Mouse (Mus musculus) large intestine, adult 2 months (tissue): ENCODE measurements at regions not wholly inside any gene's neighbourhood (a gene's known extent, or its start where the extent isn't known, plus 50 kb on each side); places are given as distances from the start of the nearest gene placed in this dataset.
"Not testable (repeated sequence)": the region's sequence is repeated elsewhere in the genome, so short reads cannot be mapped to it uniquely, and the experiment has no call there.

Source experiments
- DNase-seq: peaks from one replicate; pipeline ENCODE4 v3.0.0-alpha.2; 2012; ENCODE audit warnings: low read depth, low spot score
- WGBS: fragments of 180-500 bp; shearing (Covaris S2); methylation state at CpG from one replicate; pipeline ENCODE4 v1.1.7; 2018; 5-methylcytosine and 5-hydroxymethylcytosine counted together

GRCm38 (mm10) chr3:57951438-57951837 is 103.6 kb upstream of the Pfn2 start:
- no peak for DNase-seq
- 49% methylated on average over 5 of the region's 5 CpGs for WGBS

- WGBS: 76% methylated on average over 4 of the region's 4 CpGs
- no peak for DNase-seq
Observed at GRCm38 (mm10) chr3:57957352-57957751, 109.5 kb upstream of the Pfn2 start.

- DNase-seq: no peak
- 65% methylated on average over 7 of the region's 7 CpGs for WGBS
Observed at GRCm38 (mm10) chr3:57963965-57964364, 116.1 kb upstream of the Pfn2 start.

GRCm38 (mm10) chr3:57970614-57971013 is 122.7 kb upstream of the Pfn2 start:
- WGBS: 85% methylated on average over 2 of the region's 2 CpGs
- DNase-seq: not testable (repeated sequence)

- DNase-seq: no peak
- WGBS: 55% methylated on average over 6 of the region's 6 CpGs
Observed at GRCm38 (mm10) chr3:57972469-57973245, 124.8 kb upstream of the Pfn2 start.

- 86% methylated on average over 3 of the region's 3 CpGs for WGBS
Observed at GRCm38 (mm10) chr3:57973546-57973945, 125.7 kb upstream of the Pfn2 start.

GRCm38 (mm10) chr3:57975379-57975778 is 127.5 kb upstream of the Pfn2 start:
- DNase-seq: no peak
- WGBS: 71% methylated on average over 5 of the region's 5 CpGs

More at GRCm38 (mm10) chr3:57973546-57973945, 125.7 kb upstream of the Pfn2 start:
- no peak for DNase-seq

- WGBS: 58% methylated on average over 5 of the region's 5 CpGs
- no peak for DNase-seq
Observed at GRCm38 (mm10) chr3:57976640-57977229, 128.9 kb upstream of the Pfn2 start.

GRCm38 (mm10) chr3:57988175-57988574 is 140.3 kb upstream of the Pfn2 start:
- no peak for DNase-seq
- 82% methylated on average over 3 of the region's 3 CpGs for WGBS

- 25% methylated on average over 1 of the region's 1 CpGs for WGBS
- no peak for DNase-seq
Observed at GRCm38 (mm10) chr3:57990738-57991137, 142.9 kb upstream of the Pfn2 start.

GRCm38 (mm10) chr3:57998121-57999102 is 150.5 kb upstream of the Pfn2 start:
- WGBS: 84% methylated on average over 6 of the region's 6 CpGs
- DNase-seq: no peak

GRCm38 (mm10) chr3:58002792-58003574 is 155.1 kb upstream of the Pfn2 start:
- peak; percentile 43 for DNase-seq
- 16% methylated on average over 7 of the region's 7 CpGs for WGBS

GRCm38 (mm10) chr3:58024750-58025392 is 177.0 kb upstream of the Pfn2 start:
- DNase-seq: no peak
- WGBS: 70% methylated on average over 3 of the region's 3 CpGs

GRCm38 (mm10) chr3:58049618-58050017 is 201.7 kb upstream of the Pfn2 start:
- 94% methylated on average over 1 of the region's 1 CpGs for WGBS

GRCm38 (mm10) chr3:58054726-58055125 is 206.8 kb upstream of the Pfn2 start:
- 84% methylated on average over 7 of the region's 7 CpGs for WGBS
- DNase-seq: no peak

More at GRCm38 (mm10) chr3:58049618-58050017, 201.7 kb upstream of the Pfn2 start:
- no peak for DNase-seq

- DNase-seq: no peak
- 87% methylated on average over 4 of the region's 4 CpGs for WGBS
Observed at GRCm38 (mm10) chr3:58055181-58055580, 207.3 kb upstream of the Pfn2 start.

GRCm38 (mm10) chr3:58056191-58057063 is 208.5 kb upstream of the Pfn2 start:
- 29% methylated on average over 10 of the region's 10 CpGs for WGBS
- DNase-seq: peak; percentile 35

- no peak for DNase-seq
- 47% methylated on average over 2 of the region's 2 CpGs for WGBS
Observed at GRCm38 (mm10) chr3:58057064-58057396, 209.2 kb upstream of the Pfn2 start.
